Mouse (Mus musculus): ENCODE measurements around the gene Tnnt1.

GRCm38 (mm10) chr7:4542013-4542412 lies 25.8 kb upstream of the Tnnt1 start:
- TF ChIP-seq CTCF (IDR thresholded peaks at IDR 0.05; ENCODE audit: low read depth) (no peak), EP300 (IDR thresholded peaks at IDR 0.05; ENCODE audit: low read depth) (no peak)

Measured in heart, postnatal 0 days (tissue).